Mouse (Mus musculus) testis, adult 2 months (tissue): ENCODE measurements at regions not wholly inside any gene's neighbourhood (a gene's known extent, or its start where the extent isn't known, plus 50 kb on each side); places are given as distances from the start of the nearest gene placed in this dataset.

ENCODE experiments used
- CTCF ChIP-seq: fragments of 200-500 bp; IDR thresholded peaks from 2 replicates; pipeline ENCODE4 v1.5.1; 2012; ENCODE audit warnings: low read depth, mild to moderate bottlenecking, inconsistent platforms, low read length, moderate library complexity; ENCODE audit not compliant: control insufficient read depth, insufficient read depth, insufficient replicate concordance
- POLR2A ChIP-seq: fragments of 200-500 bp; IDR thresholded peaks from 2 replicates; pipeline ENCODE4 v1.6.1; 2012; ENCODE audit warnings: low read depth, mild to moderate bottlenecking, inconsistent platforms, low read length, moderate library complexity; ENCODE audit not compliant: control insufficient read depth

- TF ChIP-seq POLR2A (no peak), CTCF (no peak)
These were observed 130.1 kb upstream of the Egln3 start for GRCm38 (mm10) chr12:54333632-54334321.
